Mouse (Mus musculus) embryonic stem cell, embryonic (primary cell): Measurements from ENCODE around the gene Rtf2.

Experiments
- CTCF ChIA-PET, 4 experiments: fragments of 300-600 bp in 2 of 4; fragments of 350-600 bp in 2 of 4; sonication (Branson Sonifier 250); formaldehyde crosslinking; loops; one replicate each; lab custom pipeline; 2022; ENCODE audit warnings: inconsistent platforms in 2 of 4; lab: Charles Lee
- POLR2A ChIA-PET, 4 experiments: fragments of 300-600 bp in 2 of 4; fragments of 350-600 bp in 2 of 4; sonication (Branson Sonifier 250); formaldehyde crosslinking; loops; one replicate each; lab custom pipeline; 2022; ENCODE audit warnings: antibody characterized with exemption in 4 of 4, inconsistent platforms in 1 of 4; lab: Charles Lee

Gene Rtf2

DNA sequence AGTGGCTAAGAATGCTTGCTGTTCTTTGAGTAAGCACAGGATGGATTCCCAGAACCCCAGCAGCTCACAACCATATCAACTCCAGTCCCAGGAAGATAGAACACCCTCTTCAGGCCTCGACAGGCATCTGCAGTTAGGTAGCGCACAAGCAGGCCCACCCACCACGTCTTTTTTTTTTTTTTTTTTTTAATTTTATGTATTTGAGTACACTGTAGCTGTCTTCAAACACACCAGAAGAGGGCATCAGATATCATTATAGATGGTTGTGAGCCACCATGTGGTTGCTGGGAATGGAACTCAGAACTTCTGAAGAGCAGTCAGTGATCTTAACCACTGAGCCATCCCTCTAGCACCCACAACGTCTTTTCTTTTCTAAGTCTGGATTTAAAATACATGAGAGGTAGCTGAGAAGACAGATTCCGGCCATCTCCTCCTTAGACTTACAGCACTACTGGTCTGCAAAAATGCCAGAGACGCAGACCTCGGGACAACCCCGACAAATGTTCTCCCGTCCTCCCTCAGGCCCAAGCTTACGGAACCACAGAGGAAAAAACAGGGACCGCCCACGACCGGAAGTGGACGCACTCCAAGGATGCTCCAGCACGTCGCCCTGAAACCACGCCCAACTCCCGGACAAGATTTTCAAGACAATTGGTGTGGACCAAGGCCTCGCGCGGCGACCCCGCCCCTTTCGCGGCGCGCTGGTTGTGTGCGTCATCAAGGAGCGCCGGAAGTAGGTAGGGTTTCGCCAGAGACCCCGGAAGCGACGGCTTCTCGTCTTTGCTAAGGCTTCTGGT, at the start of gene Rtf2:
Gene Rtf2 (plus strand): TSS at position 714 of the 797 bp plus-strand sequence.
- POLR2A ChIA-PET: interaction anchor here (0.6 to 3.6 kb wide), 55 partner anchors 9 to 349 kb away, joined by 3 to 23 read pairs (median 4); partner anchors contain the start of genes Aurka (in 3 of the 4), Cstf1 (in 3 of the 4), Cass4 (in 1 of the 4) and Fam210b (in 1 of the 4)
- CTCF ChIA-PET: interaction anchor here (0.6 to 2.2 kb wide), 22 partner anchors 9 to 1392 kb away, joined by 3 to 13 read pairs (median 5); partner anchors contain the start of genes Aurka (in 2 of the 4), Cstf1 (in 2 of the 4) and Mc3r (in 1 of the 4)

DNA sequence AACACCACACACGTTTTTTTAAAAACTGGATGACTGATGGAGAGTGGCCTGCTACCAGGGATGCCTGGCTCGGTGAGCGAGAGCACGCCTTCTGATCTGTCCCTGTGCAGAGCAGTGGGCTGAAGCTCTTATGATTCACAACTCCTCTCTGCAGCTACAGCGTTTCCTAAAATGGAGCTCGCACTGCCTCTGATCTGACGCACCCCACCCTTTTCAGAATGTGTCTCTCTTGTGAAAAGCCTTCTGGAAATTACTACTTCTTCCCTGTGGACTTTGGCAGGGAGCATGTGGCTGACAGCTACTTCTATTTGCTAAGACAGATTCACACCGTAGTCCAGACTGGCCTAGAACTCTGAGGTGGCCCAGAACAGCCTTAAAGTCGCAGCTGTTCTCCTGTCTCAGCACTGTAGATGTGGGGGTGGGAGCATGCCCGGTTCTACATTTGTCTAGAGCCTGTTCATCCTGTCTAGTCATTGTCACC, 48.3 kb upstream of the Rtf2 start:
- ChIA-PET POLR2A (interaction anchor here in 2 of 4 experiments (1.0 to 2.4 kb wide), 6 partner anchors 9 to 48 kb away, joined by 3 to 13 read pairs (median 5); partner anchors contain the start of genes Aurka (in 1 of the 2) and Cstf1 (in 1 of the 2)), CTCF (no interaction called here)

DNA sequence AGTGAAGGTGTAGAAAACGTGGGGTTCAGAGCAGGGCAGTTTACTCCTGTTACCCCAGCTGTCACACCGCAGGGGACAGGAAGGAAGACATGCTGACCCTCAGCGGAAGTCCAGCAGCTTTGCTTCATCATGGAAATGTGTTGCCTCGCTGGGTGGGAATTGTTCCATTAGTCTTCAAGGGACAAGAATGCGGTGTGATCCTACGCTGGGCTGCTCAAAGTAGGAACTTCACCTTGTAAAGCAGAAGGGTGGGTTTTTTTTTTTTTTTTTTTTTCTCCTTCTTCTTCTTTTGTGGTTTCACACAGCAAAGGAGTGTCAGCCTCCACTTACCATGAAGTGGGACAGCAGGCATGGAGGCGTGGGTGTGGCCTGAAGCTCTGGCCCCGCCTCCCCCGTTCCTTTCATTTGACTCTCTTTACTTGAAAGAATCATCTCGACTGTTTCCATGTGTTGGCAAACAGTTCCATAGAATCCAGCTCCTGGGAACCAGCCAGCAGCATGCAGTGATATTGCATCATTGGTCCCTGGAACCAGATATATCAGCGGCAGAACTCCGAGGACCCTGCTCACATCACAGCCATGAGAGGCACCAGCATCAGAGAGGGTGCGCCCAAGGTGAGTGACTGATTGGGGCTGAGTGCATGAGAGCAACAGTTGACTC, 46.8 kb upstream of the Rtf2 start, which contains the start of gene Cass4:
Gene Cass4 (plus strand): TSS at position 404 of the 661 bp plus-strand sequence.
- ChIA-PET CTCF (interaction anchor here in 3 of 4 experiments (0.6 to 0.7 kb wide), 5 partner anchors 15 to 319 kb away, joined by 3 to 9 read pairs (median 4); no protein-coding TSS in a partner anchor), POLR2A (interaction anchor here in 3 of 4 experiments (0.6 to 2.4 kb wide), 23 partner anchors 11 to 1663 kb away, joined by 3 to 13 read pairs (median 5); partner anchors contain the start of genes Aurka (in 2 of the 3), Cstf1 (in 2 of the 3) and Rtf2 (in 1 of the 3))

DNA sequence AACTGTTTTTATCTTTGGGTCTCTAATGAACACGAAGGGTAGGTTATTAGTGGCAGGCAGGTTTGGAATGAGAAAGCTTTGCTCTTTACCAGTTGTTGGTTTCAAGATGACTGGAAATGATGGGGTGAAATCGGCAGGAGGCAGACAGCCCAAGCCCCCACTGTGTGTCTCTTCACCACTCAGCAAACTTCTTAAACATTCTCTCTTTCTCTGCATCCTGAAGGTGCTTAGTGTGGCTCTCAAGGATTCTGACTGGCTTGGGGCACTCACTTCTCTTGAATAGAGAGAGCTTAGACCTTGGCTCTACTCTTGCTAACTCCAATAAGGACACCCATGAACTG, 46.3 kb upstream of the Rtf2 start:
- POLR2A ChIA-PET: interaction anchor here in 3 of 4 experiments (0.7 to 2.4 kb wide), 22 partner anchors 10 to 1663 kb away, joined by 3 to 13 read pairs (median 6); partner anchors contain the start of genes Aurka (in 2 of the 3), Cstf1 (in 2 of the 3) and Rtf2 (in 1 of the 3)
- CTCF ChIA-PET: interaction anchor here in 2 of 4 experiments (0.6 to 1.2 kb wide), 4 partner anchors 16 to 154 kb away, joined by 3 to 9 read pairs (median 4); no protein-coding TSS in a partner anchor

DNA sequence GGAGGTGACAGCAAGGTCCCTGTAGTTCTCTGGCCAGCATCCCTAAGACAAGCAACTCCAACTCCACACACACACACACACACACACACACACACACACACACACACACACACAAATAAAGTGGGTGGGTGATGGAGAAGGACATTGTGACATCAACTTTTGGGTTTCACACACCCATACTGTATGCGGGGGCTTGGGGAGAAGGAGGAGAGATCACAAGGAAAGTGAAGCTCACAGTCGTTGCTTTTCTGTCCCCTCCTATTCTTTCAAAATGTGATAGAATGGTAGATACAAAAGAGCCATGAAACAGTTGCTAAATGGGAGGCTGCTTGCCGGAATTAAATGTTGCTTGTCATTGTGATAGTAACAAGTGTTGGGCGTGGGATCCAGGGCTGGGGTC, 45.7 kb upstream of the Rtf2 start:
- CTCF ChIA-PET: interaction anchor here in 1 of 4 experiments (1.2 kb wide), 1 partner anchor 16 kb away, joined by 3 read pairs; no protein-coding TSS in a partner anchor
- POLR2A ChIA-PET: interaction anchor here (0.5 to 2.0 kb wide), 9 partner anchors 10 to 46 kb away, joined by 3 to 9 read pairs (median 4); partner anchors contain the start of gene Rtf2 (in 2 of the 4)

DNA sequence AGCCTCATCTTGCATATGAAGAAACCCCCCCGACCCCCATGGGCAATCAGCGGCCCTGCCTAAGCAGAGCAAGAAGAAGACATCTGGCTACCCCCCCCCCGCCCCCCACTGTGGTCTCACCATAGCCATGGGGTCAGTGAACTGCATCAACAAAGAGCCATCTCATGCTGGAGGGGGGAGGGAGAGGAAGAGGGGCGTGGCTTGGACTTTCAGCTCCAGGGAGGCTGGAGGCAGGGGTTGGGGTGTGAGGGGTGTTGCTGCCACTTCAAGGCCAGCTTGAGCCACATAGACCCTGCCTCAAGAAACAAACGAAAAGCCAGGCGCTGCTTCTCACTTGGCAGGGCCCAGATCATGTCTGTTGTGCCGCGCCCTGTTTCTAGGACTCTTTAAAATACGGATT, 44.4 kb upstream of the Rtf2 start:
- ChIA-PET POLR2A (interaction anchor here in 3 of 4 experiments (0.6 to 1.5 kb wide), 7 partner anchors 17 to 930 kb away, joined by 3 to 12 read pairs (median 3); partner anchors contain the start of genes Fam209 (in 1 of the 3) and Rtf2 (in 1 of the 3)), CTCF (interaction anchor here in 1 of 4 experiments (0.9 to 1.0 kb wide), 2 partner anchors 8 to 18 kb away, joined by 3 read pairs; no protein-coding TSS in a partner anchor)

DNA sequence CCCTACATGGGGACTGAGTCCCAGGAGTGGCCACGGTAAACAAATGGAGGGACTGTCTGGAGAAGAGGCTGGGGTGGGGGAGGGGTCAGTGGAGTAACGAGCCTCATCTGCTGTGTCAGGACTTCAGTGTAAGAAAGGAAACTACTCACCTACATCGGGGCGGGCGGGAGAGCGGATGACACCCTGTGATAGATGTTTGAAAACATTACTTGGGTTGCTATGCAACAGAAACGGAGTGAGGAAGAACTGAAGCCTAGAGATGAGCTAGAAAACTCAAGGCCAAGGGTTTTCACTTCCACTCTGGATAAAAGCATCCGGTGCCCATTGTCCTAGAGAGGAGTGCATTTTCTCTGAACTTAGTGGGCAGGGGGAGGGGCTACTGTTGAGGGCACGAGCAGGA, 40.5 kb upstream of the Rtf2 start:
- POLR2A ChIA-PET: interaction anchor here in 3 of 4 experiments (0.6 to 2.0 kb wide), 10 partner anchors 16 to 472 kb away, joined by 3 to 7 read pairs (median 3); partner anchors contain the start of genes Aurka (in 2 of the 3), Cstf1 (in 2 of the 3) and Rtf2 (in 1 of the 3)

DNA sequence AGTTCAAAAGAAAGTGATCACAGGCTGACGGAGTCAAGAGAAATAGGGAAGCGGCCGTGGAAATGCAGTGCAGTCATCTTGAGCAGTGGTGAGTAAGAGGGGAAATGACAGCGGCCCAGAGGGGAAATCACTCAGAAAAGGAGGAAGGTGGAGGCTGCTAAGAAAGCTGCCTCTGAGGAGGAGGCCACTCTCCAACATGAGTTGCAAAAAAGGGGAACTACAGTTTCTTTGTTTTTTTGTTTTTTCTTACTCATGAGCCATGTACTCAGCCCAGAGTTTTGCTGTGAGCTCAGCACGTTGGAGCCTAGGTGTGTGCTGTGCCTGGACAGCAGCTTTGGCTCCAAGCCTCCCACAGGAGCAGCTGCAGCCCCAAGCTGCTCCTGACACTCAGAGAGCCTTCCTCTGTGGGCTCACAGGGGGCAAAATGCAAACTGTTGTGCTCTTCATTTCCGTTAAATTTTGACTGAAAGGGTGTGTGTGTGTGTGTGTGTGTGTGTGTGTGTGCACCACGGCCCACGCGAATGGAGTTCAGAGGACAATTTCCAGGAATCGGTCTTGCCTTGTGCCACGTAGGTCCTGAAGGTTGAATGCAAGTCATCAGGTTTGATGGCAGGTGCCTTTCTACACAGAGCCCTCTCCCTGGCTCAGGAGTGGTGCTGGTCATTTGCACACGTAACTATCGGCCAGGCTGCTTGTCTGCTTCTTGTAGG, 39.1 kb upstream of the Rtf2 start:
- ChIA-PET CTCF (interaction anchor here in 1 of 4 experiments (0.6 kb wide), 1 partner anchor 18 kb away, joined by 3 read pairs; no protein-coding TSS in a partner anchor), POLR2A (interaction anchor here in 3 of 4 experiments (0.6 to 1.4 kb wide), 7 partner anchors 31 to 393 kb away, joined by 3 to 6 read pairs (median 3); partner anchors contain the start of genes Aurka (in 2 of the 3), Cstf1 (in 2 of the 3) and Fam210b (in 1 of the 3))

More for the DNA sequence above, 40.5 kb upstream of the Rtf2 start:
- CTCF ChIA-PET: interaction anchor here in 1 of 4 experiments (0.6 kb wide), 1 partner anchor 90 kb away, joined by 3 read pairs; no protein-coding TSS in a partner anchor

DNA sequence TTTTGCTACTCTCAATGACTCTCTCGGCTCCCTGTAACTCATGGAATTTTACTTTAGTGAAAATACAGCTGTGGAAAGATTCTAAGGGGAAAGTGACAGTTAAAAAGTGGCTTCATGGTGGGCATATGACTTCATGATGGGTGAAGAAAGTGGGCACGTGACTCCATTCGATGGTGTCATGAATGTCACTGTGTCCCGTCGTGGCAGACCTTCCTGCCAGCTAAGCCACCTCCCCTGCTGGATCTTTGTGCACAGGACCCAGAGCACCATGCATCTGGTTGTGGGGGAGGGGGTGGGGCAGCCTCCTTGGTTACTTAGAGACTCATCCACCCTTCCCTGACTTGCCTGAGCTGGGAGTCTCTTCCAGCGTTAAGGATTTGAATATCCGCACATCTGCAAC, 36.1 kb upstream of the Rtf2 start:
- POLR2A ChIA-PET: interaction anchor here in 2 of 4 experiments (0.6 to 2.0 kb wide), 12 partner anchors 10 to 287 kb away, joined by 3 to 9 read pairs (median 4); partner anchors contain the start of genes Aurka (in 1 of the 2), Cass4 (in 1 of the 2), Cstf1 (in 1 of the 2) and Rtf2 (in 1 of the 2)
- CTCF ChIA-PET: interaction anchor here in 2 of 4 experiments (0.8 to 0.9 kb wide), 3 partner anchors 8 to 427 kb away, joined by 3 read pairs; no protein-coding TSS in a partner anchor

DNA sequence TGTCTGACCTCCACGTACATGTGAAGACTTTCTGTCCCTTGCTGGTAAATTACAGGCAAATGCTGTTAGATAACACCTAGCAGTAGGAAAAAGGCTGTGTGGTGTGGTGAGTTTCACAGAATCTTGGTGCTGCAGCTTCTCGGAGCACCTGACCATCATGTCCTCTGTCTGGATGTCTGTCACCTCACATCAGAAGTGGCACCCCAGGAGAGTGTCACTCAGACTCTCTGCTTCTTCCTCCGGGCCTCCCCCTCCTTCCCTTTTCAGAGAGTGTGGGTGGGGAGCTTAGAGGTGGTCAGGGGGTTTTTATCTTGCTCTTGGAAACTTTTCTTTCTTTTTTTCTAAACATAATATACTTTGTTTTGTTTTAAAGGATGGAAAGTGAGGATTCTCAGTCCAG, 35.3 kb upstream of the Rtf2 start:
- POLR2A ChIA-PET: interaction anchor here in 2 of 4 experiments (1.1 to 2.0 kb wide), 9 partner anchors 9 to 43 kb away, joined by 3 to 9 read pairs (median 3); partner anchors contain the start of genes Rtf2 (in 2 of the 2), Aurka (in 1 of the 2), Cass4 (in 1 of the 2) and Cstf1 (in 1 of the 2)
- CTCF ChIA-PET: interaction anchor here in 2 of 4 experiments (0.6 to 0.9 kb wide), 3 partner anchors 9 to 427 kb away, joined by 3 read pairs; no protein-coding TSS in a partner anchor

DNA sequence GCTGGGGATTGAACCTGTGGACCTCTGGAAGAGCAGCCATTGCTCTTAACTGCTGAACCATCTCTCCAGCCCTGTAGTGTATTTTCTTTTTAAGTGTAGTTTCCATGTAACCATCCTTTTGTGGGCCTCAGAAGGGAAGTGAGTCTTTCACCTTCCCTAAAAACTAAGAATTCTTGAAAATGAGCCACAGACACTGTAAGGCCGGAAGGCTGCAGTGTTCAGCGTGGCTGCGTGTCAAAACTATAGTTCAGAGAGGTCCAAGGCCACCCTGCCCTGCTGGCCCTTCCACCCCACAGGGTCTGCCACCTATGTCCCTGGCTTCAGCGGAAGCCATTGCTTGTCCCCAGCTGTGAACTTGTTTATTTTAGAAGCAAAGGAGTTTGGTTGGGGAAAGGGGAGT, 34.2 kb upstream of the Rtf2 start:
- CTCF ChIA-PET: no interaction called here
- POLR2A ChIA-PET: no interaction called here

DNA sequence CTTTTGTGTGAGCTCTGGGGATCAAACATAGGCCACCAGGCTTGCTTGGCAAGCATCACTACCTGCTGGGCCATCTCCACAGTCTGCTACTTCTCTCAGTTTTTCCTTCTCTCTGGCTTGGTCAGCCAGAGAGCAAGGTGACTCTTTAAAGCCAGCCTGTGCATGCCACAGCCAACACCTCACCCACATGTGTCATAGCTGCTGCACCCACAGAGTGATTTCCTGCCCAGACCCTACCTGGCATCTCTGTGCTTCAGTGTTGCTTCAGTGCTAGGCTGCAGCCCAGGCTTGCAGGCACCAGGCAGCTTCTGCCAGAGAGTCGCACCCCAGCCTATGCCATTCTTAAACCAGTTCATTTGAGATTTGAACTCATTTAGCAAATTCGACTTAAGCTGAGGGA, 32.9 kb upstream of the Rtf2 start:
- ChIA-PET CTCF (no interaction called here), POLR2A (interaction anchor here in 1 of 4 experiments (0.7 to 1.5 kb wide), 2 partner anchors 16 to 32 kb away, joined by 3 read pairs; no protein-coding TSS in a partner anchor)

DNA sequence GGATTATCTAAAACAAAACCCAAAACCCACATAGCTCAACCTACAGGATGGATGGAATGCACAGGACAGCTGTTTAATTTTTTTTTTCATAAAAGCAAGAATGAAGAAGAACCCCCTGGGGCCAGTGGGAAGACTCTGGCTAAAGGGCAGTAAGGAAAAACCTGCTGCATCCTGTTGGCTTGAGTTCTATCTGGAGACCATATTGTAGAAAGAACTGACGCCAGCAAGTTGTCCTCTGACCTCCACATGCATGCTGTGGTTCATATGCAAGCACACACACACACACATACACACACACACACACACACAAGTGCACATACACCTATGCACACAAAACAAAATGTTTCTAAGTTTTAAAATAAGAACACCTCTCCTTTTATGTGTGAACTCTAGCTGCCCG, 29.7 kb upstream of the Rtf2 start:
- ChIA-PET POLR2A (interaction anchor here in 1 of 4 experiments (0.6 kb wide), 2 partner anchors 107 to 131 kb away, joined by 3 read pairs; no protein-coding TSS in a partner anchor), CTCF (no interaction called here)

DNA sequence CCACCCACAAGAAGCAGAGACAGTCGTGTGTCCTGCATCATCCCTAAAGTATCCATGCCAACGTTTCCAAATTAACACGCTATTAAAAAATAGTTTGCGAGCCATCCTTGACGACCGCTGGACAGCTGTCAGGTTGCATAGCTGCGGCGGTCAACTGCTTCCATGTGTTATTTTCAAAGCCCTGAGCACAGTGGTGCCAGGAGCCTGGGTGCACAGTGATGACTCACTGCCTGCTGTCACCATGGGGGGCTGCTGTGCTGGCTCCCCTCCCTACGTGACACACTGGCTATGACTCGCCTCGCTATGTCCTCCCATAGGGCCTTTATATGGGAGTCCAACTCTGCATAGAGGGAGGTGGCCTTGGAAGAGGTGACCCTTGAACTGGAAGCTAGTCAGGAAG, 29.3 kb upstream of the Rtf2 start:
- ChIA-PET POLR2A (interaction anchor here in 1 of 4 experiments (0.6 kb wide), 1 partner anchor 107 kb away, joined by 3 read pairs; no protein-coding TSS in a partner anchor), CTCF (interaction anchor here in 1 of 4 experiments (0.6 kb wide), 1 partner anchor 390 kb away, joined by 4 read pairs; no protein-coding TSS in a partner anchor)

DNA sequence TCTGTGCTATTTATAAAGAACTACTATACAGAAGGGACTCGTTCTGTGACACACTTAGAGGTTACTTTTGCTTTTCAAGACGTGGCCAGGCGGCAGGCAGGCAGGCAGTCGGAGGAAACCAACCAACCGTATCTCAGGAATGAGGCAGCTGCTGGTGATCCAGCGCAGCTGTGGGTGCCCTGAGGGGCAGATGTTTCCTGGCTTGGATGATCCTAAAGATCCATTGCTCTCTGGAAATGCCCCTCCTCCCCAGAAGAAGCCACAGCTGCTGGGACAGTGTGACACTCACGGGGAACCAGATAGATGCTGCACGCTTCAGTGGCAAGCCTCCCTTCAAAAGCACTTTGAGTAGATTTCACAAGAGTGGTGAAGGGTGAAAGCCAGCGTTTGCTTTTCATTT, 27.9 kb upstream of the Rtf2 start:
- POLR2A ChIA-PET: interaction anchor here in 2 of 4 experiments (0.6 to 1.3 kb wide), 3 partner anchors 25 to 1347 kb away, joined by 3 read pairs; no protein-coding TSS in a partner anchor
- CTCF ChIA-PET: no interaction called here

DNA sequence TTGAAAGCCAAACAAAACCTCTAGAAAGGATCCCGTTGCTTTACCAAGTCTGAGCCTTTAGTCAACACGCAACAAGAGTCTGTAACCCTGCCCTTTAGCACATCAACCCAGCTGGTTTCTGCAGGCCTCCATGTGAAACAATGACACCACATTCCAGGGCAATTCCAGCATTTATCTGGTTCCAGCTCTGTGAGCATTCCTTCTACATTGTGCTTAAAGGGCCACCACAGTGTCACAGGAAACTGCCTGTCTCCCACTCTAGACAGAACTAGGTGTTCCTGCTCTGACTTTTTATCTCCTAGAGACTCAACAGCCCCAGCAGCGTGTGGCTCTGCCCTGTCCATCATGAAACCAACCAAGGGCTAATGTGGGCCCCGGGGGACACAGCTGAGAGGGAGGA, 27.1 kb upstream of the Rtf2 start:
- CTCF ChIA-PET: interaction anchor here in 1 of 4 experiments (0.6 kb wide), 1 partner anchor 727 kb away, joined by 3 read pairs; no protein-coding TSS in a partner anchor
- POLR2A ChIA-PET: interaction anchor here in 2 of 4 experiments (0.7 to 1.8 kb wide), 3 partner anchors 27 to 35 kb away, joined by 3 to 4 read pairs (median 3); partner anchors contain the start of gene Rtf2 (in 1 of the 2)
